Mouse (Mus musculus): Measurements from ENCODE around the gene Pygo2. TPM values are rescaled to one million over a fixed set of nuclear protein-coding genes. Genes with fewer than 3 reads are reported as not detected.

The Pygo2 gene
- total RNA-seq, 2 experiments from 2014 or later, result 16.8 to 22.3 TPM

DNA sequence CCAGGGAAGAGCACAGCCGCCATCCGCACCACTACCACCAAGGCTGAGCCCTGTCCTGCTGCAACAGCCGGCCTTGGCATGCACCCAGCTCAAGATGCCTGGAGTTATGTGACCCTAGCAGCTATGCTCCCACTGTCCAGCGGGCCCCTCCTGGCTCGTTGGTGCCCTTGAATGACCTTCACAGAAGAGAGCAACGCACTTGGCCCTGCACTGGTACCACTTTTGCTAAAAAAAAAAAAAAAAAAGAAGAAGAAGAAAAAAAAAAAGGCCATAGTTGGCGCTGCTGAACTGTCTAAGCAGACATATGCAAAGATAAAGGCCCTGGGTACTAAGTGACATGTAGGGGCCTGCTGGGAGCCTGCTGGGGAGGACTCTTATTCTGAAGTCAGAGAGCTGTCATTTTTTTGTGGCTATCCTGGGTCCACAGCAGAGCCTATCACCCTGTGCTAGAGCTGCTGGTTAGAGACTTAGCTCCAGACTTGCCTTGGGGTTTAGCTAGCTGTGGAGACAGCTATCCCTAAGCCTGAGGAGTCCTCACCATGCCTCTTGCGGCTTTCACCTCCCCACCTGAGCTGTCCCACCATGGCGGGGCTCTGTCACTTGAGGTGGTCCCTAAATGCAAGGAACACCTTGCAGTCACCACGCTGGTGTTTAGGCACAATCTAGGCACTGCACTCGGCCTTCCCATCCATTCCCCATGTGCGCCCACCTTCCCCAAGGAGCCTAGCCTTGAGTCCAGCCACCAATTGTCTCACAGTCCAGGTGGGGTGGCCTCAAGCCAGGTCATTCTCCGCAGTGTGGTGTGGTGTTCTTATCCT lies 18.9 kb downstream of the Pygo2 start:
- intact Hi-C loops (cut with DNase I), result loop anchor here (5.0 kb wide), 1 partner anchor 42 kb away; no protein-coding TSS in a partner anchor
- peak; percentile 63 to 73 for DNase-seq

DNA sequence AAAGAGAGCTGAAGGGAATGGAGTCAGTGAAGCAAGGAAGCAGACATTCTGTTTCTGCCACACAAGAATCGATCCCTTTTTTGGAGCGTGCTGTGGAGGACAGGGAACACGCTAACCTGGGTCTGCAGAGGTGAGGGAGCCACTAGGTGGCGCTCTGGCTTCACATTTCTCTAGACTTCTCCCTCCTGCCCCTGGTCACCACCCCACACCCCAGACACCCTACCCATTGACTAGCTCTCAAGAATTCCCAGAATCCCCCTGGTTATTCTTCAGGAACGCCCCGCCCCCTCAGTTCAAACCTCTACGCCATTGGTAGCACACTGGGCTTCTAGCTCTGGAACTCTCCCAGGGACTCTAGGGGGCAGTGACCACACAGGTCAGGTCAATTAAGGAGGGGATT lies 19.5 kb downstream of the Pygo2 start:
- peak; percentile 73 to 82 for DNase-seq
- intact Hi-C loops (cut with DNase I), result loop anchor here (5.0 kb wide), 1 partner anchor 42 kb away; no protein-coding TSS in a partner anchor

DNA sequence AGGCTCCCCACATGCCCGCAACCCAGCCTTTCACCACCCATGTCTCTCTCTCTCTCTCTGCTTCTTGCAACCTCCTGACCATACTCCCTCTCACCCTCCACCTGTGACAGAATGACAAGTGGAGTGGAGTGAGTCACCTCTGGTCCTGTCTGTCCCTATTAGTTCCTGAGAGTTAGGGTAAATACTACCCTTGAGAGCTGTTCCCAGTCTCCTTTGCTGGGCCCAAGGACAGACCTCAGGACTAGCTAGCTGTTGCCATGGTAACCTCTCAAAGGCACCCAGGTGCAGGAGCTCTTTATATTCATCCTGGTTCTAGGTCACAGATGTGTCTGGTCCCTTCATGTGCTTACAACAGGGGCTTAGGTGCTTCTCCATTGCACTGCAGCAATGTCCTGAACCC lies 21.9 kb downstream of the Pygo2 start:
- intact Hi-C loops (cut with DNase I), result no loop called here
- DNase-seq, result no peak

DNA sequence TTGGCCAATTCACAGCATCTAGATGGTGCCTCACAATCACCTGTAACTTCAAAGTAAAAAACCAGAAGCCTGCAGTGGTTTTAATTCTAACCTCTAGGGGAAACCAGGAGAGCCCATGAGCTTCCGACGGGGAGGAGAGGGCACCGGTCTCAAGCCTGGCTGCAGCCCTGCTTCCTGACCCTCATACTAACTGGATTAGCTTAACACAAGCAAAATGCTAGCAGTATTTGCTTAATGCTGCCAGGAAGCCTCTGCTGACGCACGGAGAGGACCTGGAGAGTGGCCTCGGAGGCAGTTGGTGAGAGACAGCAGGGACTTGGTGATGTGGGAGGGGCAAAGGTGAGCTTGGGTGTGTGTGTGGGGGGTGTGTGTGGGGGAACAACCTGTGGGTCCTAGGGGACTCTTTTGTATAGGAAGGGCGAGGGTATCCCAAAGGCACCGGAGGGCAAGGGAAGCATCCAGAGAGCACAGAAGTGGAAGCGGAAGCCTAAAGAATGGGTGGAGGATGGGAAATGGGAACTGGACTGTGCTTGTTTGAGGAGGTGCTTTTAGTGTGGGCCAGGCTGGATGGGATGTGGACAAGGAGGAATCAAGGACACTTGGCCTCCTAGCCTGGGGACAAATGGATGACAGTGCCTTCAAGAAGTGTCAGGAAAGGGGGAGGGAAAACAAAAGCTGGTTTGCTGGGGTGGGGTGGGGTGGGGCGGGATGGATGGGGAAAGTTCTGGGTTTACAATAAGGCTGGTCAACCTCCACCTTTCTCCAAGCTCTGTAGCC lies 24.6 kb downstream of the Pygo2 start, which contains the start of gene Pmvk:
Pmvk (plus strand) TSS at position 141 of the 777 bp plus-strand sequence.
- DNase-seq, result no peak
- intact Hi-C loops (cut with DNase I), result loop anchor here (5.0 kb wide), 1 partner anchor 233 kb away; no protein-coding TSS in a partner anchor

DNA sequence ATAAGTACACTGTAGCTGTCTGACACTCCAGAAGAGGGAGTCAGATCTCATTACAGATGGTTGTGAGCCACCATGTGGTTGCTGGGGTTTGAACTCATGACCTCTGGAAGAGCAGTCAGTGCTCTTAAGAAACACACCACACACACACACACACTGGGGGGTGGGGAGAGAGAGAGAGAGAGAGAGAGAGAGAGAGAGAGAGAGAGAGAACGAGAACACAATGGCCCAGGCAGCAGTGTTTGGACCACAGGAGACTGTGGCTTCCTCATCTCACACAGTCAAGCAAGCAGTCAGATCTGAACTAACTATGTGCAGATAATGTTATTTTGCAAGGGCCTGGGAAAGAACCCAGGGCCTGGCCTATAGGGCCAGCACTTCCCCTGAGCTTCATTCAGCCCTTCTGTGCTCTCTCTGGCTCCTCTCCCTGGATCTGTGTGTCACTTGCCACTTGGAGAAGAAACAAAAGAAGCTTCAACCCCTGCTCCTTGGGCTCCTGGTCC lies 25.8 kb downstream of the Pygo2 start:
- no peak for DNase-seq
- intact Hi-C loops (cut with DNase I), result loop anchor here (2.0 to 5.0 kb wide), 2 partner anchors 29 to 231 kb away; no protein-coding TSS in a partner anchor

DNA sequence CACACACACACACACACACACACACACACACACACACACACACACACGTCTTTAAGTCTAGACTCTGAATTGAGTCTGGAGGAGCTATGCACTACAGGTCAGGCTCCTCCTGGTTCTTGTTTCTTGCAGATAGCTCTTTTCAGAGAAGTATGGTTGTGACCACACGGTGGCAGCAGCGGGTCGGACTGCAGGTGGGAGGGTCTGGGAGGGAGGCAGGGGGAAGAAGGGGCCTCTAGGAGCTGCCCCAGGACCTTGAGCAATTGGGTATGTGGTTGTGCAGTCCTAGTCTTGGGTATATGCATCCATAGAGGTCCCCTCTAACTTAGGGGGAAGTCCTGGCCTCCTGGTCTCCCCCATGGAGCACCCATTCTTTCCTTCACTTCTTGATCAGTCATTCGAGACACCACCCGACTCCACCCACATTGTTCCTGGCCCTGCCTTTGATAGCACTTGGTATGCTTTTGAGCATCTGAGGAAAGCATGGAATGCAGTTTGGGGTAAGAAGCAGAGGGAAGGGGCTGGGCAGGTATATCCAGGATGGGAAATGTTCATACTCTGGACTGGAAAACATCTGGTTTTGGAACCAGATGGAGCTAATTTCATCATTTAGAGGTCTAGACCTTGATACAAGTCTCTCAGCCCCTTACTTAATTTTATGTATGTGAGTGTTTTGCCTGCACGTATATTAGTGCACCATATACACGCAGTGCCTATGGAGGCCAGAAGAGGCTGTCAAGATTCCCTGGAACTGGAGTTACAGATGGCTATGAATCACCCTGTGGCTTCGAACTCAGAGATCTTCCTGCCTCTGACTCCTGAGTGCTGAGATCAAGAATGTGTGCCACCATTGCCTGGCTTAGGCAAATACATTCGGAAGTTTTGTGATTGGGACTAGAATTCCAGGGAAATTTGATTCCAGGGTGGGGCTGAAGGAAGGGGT lies 27.0 kb downstream of the Pygo2 start:
- DNase-seq, result peak; percentile 63 to 84
- intact Hi-C loops (cut with DNase I), result loop anchor here (2.0 to 5.0 kb wide), 2 partner anchors 28 to 230 kb away; no protein-coding TSS in a partner anchor

DNA sequence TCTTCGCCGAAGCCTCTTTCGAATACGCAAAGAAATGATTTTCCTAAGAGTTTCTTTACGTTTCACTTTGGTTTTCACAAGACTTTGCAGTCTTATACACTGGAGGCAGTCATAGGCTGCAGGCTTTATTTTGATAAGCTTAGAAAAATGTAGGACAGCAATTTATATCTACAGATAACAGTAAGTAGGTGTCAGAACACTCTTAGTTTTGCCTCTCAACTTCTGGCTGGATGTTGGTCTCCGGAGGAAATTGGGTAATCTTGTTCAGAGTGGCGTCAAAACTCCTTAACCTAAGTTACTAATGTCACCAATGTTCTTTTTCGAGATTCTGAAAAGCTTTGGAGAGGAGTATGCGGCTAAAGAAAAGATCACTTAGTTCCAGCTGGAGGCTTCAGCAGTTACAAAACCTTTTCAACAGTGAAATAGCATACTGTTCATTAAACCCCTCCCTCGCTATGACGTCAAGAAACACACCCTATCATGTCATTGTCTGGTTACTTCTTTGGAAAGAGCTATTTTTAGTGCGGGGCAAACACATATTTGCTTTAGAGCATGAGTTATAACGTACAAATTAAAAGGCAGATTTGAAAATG lies 28.5 kb downstream of the Pygo2 start:
- intact Hi-C loops (cut with DNase I), result loop anchor here (5.0 kb wide), 1 partner anchor 229 kb away; no protein-coding TSS in a partner anchor
- no peak for DNase-seq

DNA sequence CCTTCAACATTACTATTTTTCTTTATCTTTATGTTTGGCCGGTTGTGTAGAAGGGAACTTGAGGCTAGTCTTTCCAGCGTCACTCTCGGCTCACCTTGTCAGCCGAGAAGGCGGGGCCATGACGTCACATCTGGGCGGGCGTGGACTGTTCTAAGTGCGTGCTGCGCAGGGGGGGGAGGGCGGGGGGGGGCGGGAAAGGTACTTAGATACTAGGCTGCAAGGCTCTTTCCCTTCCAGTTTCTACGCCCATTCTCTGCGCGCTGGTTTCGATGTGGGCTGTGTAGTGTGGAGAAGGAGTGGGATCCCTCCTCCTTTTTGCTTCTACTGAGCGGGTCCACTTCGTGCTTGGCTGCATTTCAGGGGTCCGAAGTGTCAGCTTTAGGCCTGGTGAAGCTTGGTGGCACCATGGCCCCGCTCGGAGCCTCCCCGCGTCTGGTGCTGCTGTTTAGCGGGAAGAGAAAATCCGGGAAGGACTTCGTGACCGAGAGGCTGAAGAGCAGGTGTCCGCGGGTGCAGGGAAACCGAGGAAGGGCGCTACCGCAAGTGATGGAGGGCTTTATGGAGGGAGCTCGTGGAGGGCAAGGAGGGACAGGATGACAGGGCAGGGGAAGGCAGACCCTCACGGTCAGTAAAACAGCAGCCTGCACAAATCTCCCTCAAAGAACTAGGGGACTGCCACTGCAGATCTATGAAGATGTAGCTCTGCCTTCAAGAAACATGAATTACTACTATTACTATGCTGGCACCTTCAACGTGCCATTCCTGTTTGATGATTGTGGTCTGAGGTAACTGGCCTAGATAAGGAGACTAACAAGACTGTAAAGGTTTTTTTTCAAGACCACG lies 29.2 kb downstream of the Pygo2 start:
- intact Hi-C loops (cut with DNase I), result loop anchor here (1.0 to 5.0 kb wide), 2 partner anchors 228 to 314 kb away; partner anchors contain the start of gene Ube2q1
- DNase-seq, result peak; percentile 92 to 93

DNA sequence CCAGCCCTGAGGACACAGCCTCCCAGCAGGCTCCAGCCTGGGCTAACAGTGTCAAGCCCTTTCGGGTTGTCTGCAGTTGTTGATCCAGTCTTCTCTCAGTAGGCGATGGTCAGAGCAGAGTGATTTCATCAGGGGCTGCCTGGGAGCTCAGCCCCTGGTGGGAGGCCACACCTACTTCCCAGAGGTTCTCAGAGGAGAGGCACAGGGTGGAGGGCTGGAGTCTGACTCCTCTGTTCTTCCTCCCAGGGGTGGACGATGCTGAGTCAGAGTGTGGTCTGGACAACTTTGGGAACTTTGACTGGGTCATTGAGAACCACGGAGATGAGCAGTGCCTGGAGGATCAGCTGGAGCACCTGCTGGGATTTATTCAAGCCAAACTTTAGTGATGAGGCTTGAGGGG lies 38.3 kb downstream of the Pygo2 start:
- DNase-seq, result no peak
- intact Hi-C loops (cut with DNase I), result no loop called here

DNA sequence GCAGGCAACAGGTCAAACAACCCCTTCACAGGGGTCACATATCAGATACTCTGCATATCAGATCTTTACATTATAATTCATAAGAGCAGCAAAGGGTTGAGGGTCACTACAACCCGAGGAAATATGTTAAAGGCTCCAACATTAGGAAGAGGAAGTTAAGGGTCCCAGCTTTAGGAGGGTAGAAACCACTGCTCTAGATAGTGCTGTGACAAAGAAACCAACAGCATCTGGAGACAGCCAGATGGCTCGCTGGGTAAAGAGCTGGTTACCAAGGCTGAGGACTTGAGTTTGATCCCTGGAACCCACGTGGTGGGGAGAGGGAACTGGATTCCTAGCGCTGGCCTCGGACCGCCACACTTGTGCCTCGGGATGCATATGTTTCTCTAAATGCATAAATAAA lies 42.3 kb downstream of the Pygo2 start:
- DNase-seq, result no peak
- intact Hi-C loops (cut with DNase I), result no loop called here

DNA sequence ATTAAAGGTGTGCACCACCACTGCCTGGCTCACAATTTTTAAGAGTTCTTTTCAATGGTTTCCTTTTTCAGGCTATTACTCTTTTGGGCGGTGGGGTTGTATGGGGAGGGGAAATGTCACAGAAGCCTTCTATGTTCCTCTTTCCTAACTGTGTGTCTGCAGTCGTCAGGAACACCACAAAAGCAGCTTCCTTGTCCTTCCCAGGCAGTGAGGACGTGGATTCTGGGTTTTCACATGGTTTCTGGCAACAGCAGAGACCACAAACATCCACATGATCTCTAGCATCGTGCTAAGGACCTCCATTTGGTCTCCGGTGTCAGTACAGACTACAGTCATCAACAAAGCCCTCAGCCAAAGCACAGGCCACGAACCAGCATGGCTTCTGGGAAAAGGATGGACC lies 43.8 kb downstream of the Pygo2 start:
- intact Hi-C loops (cut with DNase I), result no loop called here
- no peak for DNase-seq

DNA sequence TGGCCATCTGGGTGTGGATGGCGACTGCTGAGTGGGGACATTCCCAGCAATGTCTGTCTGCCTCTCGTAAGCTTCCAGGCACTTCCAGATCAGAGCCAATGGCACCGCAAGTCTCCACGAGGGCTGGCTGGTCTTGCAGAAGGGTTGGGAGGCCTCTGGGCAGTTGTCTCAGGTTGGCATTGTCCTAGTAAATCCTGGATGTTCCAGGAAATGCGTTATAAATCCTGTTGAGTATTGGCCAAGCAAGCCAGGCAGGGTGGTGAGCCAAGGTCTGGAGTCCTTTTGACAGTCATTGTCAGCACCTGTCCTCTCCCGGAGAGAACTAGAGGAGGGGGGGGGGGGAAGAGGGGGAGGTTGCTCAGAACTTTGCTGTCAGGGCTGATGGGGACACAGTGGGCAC lies 49.0 kb downstream of the Pygo2 start:
- DNase-seq, result no peak
- intact Hi-C loops (cut with DNase I), result no loop called here

DNA sequence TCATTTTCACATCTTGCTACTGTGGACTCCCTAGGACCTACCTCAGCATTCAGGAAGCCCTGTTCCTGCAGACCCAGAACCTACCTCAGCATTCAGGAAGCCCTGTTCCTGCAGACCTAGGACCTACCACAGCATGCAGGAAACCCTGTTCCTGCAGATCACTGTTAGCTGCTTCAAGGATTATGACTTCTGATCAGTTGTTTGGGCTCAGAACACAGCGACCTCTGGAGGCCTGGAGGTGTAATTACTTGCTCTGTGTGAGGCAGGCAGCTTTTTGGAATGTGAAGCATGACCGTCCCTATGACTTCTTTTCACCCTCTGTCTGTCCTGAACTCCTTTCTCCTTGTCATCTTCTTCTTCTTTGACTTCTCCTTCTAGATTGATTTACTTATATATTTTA lies 51.5 kb downstream of the Pygo2 start:
- intact Hi-C loops (cut with DNase I), result no loop called here
- peak in 1 of 2 experiments; percentile 38 for DNase-seq

DNA sequence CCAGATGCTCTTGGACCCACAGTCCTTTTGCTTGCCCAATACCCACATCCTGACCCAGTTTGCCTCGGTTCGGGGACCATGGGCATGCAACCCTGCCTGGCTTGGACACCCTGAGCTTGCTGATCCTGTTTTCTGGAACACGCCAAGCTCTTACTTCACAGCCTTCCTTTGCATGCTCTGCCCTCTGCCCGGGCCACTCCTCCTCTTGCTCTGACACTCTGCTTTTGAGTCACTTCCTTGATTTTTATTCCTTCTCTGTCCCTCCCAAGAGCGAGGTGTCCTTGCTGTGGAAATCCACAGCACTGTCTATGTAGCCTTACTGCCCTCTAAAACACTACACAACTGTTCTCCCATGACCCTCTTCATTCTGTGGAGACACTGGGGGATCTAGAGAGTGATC lies 52.2 kb downstream of the Pygo2 start:
- intact Hi-C loops (cut with DNase I), result no loop called here
- DNase-seq, result no peak

Other genes with a start within 250 kb of the Pygo2 start
- 1 to 10 TPM; 7.9 to 8.3 TPM for gene Fam189b, start 247.1 kb upstream of the Pygo2 start, total RNA-seq (2021)
- gene Gba, start 227.3 kb upstream of the Pygo2 start, total RNA-seq (2021), result 10 to 100 TPM; 24.2 to 24.7 TPM
- 10 to 100 TPM; 20.4 to 21.8 TPM for gene Thbs3, start 215.0 kb upstream of the Pygo2 start, total RNA-seq (2021)
- 10 to 100 TPM; 73.7 to 77.2 TPM for gene Mtx1, start 203.1 kb upstream of the Pygo2 start, total RNA-seq (2021)
- under 1 TPM; 0.20 to 0.34 TPM for gene Muc1, start 201.2 kb upstream of the Pygo2 start, total RNA-seq (2021)
- gene Krtcap2, start 184.2 kb upstream of the Pygo2 start, total RNA-seq (2021), result 10 to 100 TPM; 84.4 to 88.0 TPM
- gene Trim46, start 183.9 kb upstream of the Pygo2 start, total RNA-seq (2021), result 1 to 10 TPM in 1 of 2 experiments, under 1 TPM in 1; 0.77 to 1.1 TPM
- 10 to 100 TPM; 60.2 to 64.2 TPM for gene Dpm3, start 170.9 kb upstream of the Pygo2 start, total RNA-seq (2021)
- 10 to 100 TPM; 29.3 to 31.3 TPM for gene Slc50a1, start 159.6 kb upstream of the Pygo2 start, total RNA-seq (2021)
- gene Efna1, start 149.1 kb upstream of the Pygo2 start, total RNA-seq (2021), result 10 to 100 TPM; 48.8 to 57.5 TPM
- under 1 TPM in 1 of 2 experiments, not detected in 1; 0.17 TPM for gene Efna3, start 107.2 kb upstream of the Pygo2 start, total RNA-seq (2021)
- 1 to 10 TPM; 1.9 to 2.2 TPM for gene Efna4, start 92.2 kb upstream of the Pygo2 start, total RNA-seq (2021)
- gene Adam15, start 80.2 kb upstream of the Pygo2 start, total RNA-seq (2021), result 100 to 1,000 TPM; 101 to 118 TPM
- gene Dcst2, start 68.2 kb upstream of the Pygo2 start, total RNA-seq (2021), result under 1 TPM in 1 of 2 experiments, not detected in 1; 0.26 TPM
- gene Dcst1, start 65.0 kb upstream of the Pygo2 start, total RNA-seq (2021), result under 1 TPM; 0.43 to 0.57 TPM
- 10 to 100 TPM; 20.2 to 25.6 TPM for gene Zbtb7b, start 35.4 kb upstream of the Pygo2 start, total RNA-seq (2021)
- under 1 TPM in 1 of 2 experiments, not detected in 1; 0.64 TPM for gene Lenep, start 27.4 kb upstream of the Pygo2 start, total RNA-seq (2021)
- gene Flad1, start 18.3 kb upstream of the Pygo2 start, total RNA-seq (2021), result 10 to 100 TPM; 44.4 TPM
- gene Cks1b, start 11.8 kb upstream of the Pygo2 start, total RNA-seq (2021), result 10 to 100 TPM; 26.6 to 26.9 TPM
- gene Shc1, start 11.8 kb upstream of the Pygo2 start, total RNA-seq (2021), result 10 to 100 TPM; 59.1 to 62.1 TPM
- 10 to 100 TPM; 66.5 to 66.8 TPM for gene Pbxip1, start 6.5 kb downstream of the Pygo2 start, total RNA-seq (2021)
- 10 to 100 TPM in 1 of 2 experiments, 1 to 10 TPM in 1; 8.9 to 12.1 TPM for gene Pmvk, start 24.3 kb downstream of the Pygo2 start, total RNA-seq (2021)
- gene Kcnn3, start 90.0 kb downstream of the Pygo2 start, total RNA-seq (2021), result 1 to 10 TPM; 7.4 to 8.8 TPM

Data from heart, postnatal 10 days (tissue).